Mouse (Mus musculus) adrenal gland, adult 18-20 months (tissue): ENCODE results near the gene Robo4. TPM values are rescaled to one million over a fixed set of nuclear protein-coding genes. Genes with fewer than 3 reads are reported as not detected.

Experiments used
- DNase-seq, 2 experiments: peaks; one replicate each; pipeline ENCODE4 v3.0.0; 2021 to 2022; ENCODE audit warnings: low spot score in 2 of 2
- long read RNA-seq, 2 experiments: library from polyadenylated mRNA; stranded (forward); transcript quantifications; one replicate each; pipeline ENCODE4 v2.0.0; 2021
- total RNA-seq, 2 experiments: library from RNA; stranded (reverse); gene quantifications; 1 replicate in 1 of 2; 2 replicates in 1 of 2; pipeline ENCODE4 v1.2.3; 2021

Robo4 gene
- total RNA-seq, result 10 to 100 TPM; 18.3 to 18.5 TPM
- long read RNA-seq, experiment 1, full-length matches to known transcripts, result 9 of 20 reads
- long read RNA-seq, experiment 1, partial matches to known transcripts, result 9 of 20 reads
- long read RNA-seq, experiment 1, other reads (novel, unspliced or antisense), result 2 of 20 reads
- long read RNA-seq, experiment 2, partial matches to known transcripts, result 24 of 26 reads
- long read RNA-seq, experiment 2, other reads (novel, unspliced or antisense), result 0 of 26 reads

DNA sequence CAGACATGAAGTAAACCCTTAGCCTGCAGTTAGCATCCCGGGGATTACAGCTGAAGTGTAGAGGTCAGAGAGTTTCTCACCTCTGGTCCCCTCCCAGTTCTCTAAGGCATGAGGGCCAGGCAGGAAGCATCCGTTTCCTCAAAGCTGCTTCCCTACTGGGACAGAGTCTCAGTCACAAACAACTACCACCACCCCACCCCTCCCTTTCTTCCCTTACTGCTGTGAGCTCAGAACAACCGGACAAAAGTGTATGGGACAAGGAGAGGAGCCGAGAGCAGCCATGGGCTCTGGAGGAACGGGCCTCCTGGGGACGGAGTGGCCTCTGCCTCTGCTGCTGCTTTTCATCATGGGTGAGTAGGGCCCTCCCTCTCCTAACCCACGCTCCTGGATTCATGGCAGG lies at the start of gene Robo4:
Robo4 (plus strand) TSS at position 96 of the 400 bp plus-strand sequence.
- DNase-seq, result no peak

DNA sequence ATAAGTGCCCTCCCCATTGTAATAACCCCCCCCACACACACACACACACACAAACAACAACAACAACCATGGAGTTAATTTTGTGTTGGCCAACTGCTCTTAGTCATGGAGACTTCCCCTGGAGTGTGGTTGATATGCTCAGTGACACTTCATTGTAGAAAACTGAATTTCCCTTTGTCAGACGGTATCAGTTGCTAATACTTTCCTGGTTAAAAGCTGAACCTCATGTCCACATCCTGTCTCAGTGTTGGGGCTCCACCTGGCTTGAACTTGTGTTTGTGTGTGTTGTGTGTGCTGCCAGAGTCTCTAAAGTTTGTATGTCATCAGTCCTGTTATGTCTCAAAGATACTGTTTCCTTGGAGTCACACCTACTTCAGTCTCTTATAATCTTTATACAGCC lies 47.2 kb upstream of the Robo4 start:
- DNase-seq, result no peak

DNA sequence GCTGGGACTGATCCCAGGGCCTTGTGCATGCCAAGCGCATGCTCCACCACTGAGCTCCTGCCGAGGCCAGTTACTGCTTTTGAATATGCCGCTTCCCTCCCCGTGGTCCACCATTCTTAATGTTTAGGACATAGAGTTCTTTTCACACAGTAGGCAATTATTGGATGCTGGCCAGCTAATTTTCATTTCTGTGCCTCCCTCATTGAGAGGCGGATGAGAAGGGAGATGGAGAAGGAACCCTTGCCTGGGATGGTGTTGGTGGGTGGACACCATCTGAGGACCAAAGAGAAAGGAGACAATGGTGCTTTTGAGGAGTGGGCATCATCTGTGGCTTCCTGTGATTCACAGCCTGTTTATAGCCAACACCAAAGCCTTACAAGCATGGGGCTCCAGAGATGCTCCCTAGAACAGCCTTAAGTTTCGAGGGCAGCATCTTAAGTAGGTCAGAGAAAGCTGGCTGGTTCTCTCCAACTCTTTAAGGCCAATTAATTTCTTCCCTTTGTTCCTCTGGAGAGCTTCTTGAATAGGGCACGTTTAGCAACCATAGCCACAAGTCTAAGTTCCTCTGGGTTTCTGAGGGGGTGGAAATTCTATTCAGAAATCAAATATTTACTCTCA lies 42.9 kb upstream of the Robo4 start:
- no peak for DNase-seq

DNA sequence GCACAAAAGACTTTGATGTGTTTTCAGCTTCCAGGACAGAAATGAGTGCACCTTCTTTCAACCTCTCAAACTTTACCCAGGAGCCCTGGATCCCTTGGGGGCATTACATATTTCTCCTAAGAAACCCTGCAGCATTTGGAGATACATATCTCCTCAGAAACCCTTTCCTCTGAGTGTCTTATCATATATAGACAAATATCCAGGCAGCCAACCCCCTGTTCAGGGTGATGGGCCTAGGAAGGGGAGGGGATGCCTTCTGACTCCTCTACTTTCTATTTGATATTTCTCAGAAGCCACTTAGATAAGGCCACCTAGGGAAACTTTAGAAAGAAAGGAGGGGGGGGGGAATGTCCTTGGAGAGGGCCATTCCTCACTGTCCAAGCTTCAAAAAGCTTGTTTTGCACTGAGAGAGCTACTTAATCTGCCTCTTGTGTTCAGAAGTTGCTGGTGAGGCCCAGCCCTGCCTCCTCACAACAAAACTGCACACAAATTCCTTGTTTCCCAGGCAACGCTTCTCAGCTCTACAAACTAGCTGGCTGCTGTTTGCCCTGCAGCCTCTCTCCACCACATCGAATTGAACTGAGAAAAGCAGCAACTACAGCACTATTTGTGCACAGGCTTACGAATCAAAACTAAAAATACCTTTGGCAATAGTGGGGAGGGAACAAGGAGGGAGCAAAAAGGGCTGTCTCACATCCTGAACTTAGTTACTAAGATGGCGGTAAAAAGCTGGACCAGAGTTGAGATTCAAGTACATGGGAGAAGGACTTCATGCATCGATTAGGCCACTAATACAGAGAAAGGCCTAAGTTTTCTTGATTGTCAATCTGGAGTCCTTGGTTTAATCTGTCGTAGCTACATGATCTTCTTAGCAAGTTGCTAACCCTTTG lies 42.1 kb upstream of the Robo4 start:
- no peak for DNase-seq

DNA sequence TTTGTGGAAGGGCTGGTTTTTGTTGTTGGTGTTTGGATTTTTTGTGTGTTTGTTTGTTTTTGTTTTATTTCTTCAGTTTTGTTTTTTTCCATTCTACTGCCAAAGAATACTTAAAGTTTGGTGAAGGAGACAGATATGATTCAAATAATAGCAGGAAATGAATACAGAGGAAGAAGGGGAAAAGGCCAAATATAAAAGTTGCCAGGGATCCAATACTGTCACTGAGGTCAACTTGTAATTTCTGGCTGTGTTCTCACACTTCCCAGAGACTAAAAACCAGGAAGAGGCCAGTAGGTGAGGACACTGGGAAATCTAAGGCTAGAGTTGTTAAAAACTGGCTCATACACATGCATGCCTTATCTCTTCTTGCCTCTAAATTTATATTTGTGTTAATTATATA lies 39.6 kb upstream of the Robo4 start:
- DNase-seq, result no peak

DNA sequence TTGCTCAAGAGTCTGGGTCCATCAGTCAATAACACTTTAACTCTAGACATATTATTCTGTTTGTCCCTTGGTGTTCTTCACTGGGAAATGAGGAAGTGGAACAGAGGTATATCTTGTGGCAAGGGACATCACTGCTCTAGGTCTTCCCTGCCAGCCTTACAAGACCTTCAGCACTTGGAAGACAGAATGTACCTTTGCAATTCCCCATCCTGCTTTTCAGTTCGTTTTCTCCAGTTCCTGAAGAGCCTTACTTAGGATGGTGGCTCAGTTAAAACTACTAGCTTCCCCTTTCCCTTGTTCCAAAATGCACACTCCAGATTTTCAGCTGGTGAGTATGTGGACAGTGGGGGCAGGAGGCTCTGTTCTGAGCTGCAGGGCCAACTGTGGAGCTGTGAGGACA lies 38.8 kb upstream of the Robo4 start:
- no peak for DNase-seq

DNA sequence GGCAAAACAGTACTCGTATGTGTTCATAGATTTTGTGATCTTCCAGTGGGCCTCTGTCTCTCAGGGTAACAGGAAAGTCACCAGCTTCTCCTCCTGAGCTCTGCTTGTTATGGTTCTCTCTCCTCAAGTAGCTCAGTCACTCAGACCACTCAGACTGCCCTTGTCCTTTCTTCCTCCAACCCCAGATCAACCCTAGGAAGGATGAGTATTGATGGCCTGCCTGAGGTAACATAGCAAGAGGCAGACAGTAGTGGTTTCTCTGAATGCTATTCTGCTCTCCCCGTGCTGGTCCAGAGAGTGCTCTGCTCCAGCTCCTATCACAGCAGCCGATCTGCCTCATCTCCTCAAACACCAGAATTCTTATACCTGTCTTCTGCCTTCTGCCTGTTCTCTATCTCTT lies 38.1 kb upstream of the Robo4 start:
- no peak for DNase-seq

DNA sequence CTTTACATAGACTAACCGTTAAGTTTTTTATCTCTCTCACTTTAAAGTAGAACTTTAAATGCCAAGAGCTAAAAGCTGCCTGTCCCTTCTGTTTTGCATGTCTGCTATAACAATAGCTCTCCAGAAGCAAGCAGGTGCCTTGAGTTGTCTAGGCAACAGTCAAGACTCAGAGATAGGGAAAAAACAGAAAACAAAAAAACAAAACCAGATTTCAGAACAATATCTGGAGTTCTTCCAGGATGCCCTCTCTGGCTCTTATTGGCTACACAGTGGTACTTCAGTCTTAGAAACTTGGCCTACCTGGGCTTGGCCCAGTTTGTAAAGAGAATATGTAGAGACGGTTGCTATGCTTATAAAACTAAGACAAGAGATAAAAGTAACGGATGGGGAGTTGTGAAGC lies 37.3 kb upstream of the Robo4 start:
- DNase-seq, result no peak

DNA sequence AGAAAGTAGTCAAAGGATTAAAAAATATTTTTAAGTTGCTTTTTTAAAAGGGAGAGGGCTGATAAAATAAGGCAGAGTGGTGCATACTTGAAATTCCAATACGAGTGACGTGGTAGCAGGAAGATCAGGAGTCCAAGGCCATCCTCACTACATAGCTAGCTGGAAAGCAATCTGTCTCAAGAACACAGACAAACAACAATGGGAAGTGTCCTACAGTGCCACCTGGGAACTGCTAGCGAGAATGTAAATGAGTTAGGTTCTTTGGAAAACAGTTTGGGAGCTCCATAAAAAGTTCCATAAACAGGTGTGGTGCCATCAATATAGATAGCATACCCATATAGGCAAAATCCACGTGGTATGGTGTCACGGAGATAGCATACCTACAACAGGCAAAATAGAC lies 36.0 kb upstream of the Robo4 start:
- no peak for DNase-seq

DNA sequence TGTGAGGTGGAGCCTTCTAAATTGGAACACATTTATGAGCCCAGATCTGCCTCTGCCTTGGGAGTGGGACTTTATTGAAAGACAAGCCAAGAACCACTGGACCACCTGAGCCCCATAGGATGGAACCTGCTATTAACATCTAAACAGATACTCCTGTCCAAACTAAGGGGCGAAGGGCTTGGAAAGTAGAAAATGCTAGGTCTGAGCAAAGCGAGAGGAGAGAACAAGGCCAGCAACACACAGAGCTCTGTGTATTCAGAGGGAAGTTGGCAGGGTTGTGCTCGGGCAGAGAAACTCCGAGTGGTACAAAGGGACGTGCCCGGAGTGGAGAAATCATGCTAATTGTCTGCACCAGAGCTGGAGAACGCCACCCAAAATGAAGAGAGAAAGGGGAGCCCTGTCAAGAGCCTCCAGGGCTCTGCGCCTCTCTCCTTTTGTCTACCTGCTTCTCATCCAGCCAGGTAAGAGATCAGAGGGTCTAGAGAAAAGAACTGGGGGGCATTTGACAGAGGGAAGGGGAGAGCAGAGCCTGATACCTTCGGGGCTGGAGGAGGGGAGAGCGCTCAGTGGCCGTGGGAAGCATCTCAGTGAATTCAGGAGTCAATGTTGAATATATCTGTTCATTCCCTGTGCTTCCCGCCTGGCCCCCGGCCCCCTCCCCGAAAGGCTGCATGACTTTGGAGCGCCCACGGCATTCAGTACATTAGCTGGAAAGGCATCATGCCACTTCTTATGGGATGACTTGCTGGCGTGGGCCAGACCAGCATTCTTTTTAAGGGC lies 34.2 kb upstream of the Robo4 start, which contains the start of gene Hepacam:
Hepacam (plus strand) TSS at position 51 of the 780 bp plus-strand sequence.
- no peak for DNase-seq

DNA sequence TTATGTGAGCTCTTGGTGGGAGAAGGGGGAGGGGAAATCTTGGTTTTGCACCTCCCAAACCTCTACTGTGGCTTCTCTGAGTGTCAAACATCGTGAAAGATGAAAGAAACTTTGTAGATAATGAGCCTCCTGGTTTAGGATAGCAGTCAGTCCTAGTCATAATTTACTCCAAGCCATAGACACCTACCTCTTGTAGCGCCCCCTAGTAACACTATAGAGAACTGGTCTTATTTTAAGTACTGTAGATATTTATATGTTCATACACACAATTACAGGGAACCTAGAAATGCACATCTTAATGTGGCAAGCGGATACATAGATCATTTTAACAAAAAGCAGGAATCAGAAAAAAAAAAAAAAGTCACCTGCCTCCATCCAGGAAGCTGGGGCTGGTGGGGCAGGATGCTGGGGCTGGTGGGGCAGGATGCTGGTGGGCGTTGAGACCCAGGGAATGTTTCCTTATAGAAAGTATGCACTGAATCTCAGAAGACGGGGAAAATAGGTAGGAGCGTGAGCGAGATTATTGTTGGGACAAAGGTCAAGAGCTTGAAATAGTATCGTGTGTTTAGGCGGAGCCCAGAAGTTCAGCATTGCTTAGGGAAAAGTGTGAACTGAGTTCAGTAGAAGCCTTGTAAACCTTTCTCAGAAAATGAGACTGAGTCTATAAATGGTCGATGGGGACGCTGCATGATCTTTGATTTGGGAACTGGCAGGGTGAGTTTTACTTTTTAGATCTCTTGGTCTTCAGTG lies 33.4 kb upstream of the Robo4 start:
- no peak for DNase-seq

DNA sequence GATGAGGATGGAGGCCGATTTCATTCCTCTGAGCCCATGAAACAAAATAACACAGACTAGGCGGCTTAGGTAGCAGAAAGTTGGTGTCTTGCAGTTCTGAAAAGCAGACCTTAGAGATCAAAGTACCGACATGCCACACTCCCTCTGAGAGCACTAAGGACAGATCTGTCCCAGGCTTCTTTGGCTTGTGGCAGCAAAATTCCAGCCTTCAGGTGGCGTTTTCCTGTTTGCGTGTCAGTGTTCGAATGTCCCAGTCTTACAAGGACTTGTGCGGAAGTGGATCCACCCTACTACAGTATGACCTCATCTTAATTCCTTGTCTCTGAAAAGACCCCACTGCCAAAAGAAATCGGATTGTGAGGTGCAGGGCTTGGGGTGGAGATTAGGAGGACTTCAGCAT lies 32.8 kb upstream of the Robo4 start:
- no peak for DNase-seq

DNA sequence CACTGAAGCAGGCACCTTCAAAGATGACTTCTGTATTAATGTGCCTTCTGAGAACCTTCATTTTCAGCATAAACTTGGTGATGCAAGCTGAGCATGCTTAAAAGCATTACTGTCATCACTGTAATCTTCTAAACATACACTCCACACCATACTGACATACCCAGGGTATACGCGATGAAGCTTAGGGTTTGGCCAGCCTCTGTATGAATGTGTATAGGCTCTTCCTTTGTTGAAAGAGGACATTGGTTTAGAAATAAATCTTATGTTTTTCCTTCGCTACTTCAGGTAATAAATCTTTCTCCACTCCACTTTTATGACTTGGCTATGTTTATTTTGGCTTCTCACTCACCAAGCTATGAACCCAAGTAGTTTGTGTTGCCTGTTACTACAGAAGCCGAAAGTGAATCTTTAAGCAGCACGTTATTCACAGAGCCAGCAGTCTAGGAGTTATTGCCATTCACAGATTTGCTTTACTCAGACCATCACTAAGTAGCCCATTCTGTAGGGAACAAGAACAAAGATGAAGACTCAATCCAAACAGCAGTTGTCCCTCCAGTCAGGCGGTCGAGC lies 30.4 kb upstream of the Robo4 start:
- no peak for DNase-seq

DNA sequence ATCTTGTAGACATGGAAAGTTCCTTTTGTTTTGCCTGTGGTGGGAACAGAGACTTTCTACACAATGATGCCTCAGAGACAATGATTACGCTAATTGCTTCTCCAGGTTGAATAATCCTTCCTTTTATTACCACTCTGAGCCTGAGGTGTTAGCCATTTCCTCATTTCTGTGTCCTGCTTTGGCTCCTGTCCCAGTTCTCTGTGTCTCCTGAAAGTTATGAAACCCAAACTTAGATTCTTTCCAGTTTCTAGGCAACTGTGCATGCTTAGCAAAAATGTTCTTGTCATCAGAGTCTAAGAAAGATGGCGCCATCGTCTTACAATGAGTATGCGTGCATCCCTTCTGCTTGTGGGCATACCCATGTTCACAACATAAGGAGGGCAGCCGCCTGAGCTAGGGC lies 26.0 kb upstream of the Robo4 start:
- DNase-seq, result no peak

DNA sequence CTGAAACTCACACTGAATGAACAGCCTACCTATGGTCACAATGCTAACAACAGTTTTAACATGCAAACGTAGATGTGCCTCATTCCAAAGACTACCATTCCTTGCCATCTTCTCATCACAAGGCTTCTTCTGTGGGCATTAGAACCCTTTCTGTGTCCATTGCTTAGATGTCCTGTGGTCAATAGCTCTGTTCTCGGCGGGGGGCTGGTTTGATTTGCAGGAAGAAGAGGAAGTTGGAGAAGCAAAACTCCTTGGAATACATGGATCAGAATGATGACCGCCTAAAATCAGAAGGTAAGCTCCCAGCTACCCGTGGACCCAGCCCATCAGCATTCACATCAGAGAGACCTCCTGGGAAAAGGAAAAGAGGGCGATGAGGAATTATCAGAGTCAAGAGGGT lies 18.5 kb upstream of the Robo4 start:
- DNase-seq, result no peak

DNA sequence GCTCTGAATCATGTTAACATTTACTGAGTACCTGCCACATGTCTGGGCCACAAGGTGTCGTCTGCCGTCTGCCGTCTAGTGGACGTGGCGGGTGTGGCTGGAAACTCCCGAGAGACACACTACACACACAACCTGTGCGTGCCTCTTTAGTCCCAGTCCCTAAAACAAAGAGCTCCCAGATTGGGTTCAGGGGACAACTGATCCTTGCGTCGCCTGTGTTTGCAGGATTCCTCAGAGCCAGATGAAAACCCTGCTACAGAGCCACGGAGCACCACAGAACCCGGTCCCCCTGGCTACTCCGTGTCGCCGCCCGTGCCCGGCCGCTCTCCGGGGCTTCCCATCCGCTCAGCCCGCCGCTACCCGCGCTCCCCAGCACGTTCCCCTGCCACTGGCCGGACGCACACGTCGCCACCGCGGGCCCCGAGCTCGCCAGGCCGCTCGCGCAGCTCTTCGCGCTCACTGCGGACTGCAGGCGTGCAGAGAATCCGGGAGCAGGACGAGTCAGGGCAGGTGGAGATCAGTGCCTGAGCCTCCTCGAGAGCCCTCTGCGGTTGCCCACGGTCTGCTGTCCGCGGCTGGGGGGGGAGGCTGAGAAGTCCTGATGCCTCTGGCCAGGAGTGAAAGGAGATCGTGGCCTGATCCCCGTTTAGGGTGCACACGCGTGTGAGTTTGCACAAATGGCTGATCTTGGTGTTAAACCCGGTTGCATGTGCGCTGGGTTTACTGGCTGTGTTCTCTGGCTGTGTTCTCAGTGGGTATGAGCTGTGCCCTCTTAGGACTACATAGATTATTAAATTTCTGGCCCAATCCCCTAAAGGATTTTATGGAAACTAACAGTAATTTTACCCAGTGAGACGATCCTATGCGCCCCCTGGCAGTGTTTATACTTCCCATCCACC lies 17.2 kb upstream of the Robo4 start:
- DNase-seq, result peak; percentile 42 to 51

DNA sequence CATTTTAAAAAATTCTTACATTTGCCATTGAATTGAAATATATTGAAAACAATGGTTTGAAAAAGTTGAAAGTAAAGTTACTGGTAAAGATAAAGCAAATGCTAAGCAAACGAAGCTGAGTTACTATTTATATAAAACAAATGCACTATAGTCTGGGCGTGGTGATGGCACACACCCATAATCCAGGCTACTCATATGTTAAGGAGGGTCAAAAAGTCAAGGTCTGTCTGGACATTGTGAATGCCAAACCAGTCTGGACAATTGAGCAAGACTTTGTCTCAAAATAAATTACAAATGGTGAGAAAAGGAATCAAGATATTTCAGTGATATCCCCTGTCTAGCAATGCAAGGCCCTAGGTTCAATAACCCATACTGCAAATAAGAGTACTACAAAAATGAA lies 10.8 kb upstream of the Robo4 start:
- no peak for DNase-seq

DNA sequence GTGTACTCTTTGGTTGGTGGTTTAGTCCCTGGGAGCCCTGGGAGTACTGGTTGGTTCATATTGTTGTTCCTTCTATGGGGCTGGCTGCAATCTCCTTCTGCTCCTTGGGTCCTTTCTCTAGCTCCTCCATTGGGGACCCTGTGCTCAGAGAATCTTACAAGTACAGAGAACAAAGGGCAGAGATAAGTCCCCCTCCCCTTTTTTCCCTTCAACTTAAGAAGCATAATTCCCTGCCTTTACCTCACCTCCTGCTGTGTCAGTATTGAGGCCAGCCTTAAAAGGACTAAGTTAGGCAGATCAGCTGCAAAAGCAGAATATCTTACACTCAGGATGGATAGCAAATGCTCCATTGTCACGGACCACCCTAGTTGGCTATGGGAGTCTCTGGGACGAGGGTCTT lies 9.6 kb upstream of the Robo4 start:
- DNase-seq, result no peak

DNA sequence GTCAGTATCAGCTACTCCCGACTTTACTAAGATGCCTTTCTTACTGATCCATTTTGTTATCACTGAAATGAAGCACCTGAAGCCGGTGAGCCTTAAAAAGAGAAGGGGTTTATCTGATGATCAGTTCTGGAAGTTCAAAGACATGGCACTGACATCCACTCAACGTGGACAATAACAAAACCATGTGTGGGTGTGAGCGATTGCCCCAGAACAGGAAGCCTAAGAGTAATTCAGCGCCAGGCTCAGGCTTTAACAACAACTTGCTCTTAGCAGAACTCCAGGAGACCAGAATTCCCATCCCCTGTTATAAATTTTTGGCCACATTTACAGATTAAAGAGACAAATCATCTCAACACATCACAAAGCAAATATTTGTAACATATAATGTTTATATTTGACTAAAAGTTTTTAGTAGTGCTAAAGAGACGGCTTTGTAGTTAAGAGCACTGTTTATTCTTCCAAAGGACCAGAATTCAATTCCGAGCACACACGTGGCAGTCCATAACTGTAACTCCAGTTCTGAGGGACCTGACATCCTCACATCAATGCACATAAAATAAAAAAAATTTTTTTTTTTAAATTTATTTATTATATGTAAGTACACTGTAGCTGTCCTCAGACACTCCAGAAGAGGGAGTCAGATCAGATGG lies 8.1 kb upstream of the Robo4 start:
- no peak for DNase-seq
